Mouse (Mus musculus) heart, embryonic 15.5 days (tissue): ENCODE data around the gene Rnase2b. TPM values are rescaled to one million over a fixed set of nuclear protein-coding genes. Genes with fewer than 3 reads are reported as not detected.
A peak's percentile ranks its signal among the peaks of the same experiment; 100 is the strongest.
"Not testable (repeated sequence)": the region's sequence is repeated elsewhere in the genome, so short reads cannot be mapped to it uniquely, and the experiment has no call there.

Experiments
- ATAC-seq: fragments of 200-750 bp; cut with Nextera tagmentation; replicated peaks from 2 replicates; pipeline ENCODE4 v1.8.0; 2017; ENCODE audit warnings: low read depth, moderate TSS enrichment; ENCODE audit not compliant: insufficient number of reproducible peaks, insufficient read depth, low FRiP score
- H3K27ac ChIP-seq: fragments of 300-500 bp; sonication (generic); 2 replicates; pipeline ENCODE4 v1.5.1; 2015; ENCODE audit warnings: mild to moderate bottlenecking, inconsistent platforms
- H3K27me3 ChIP-seq: fragments of 300-500 bp; sonication (generic); 2 replicates; pipeline ENCODE4 v1.6.1; 2015; ENCODE audit warnings: inconsistent platforms
- H3K36me3 ChIP-seq: fragments of 300-500 bp; sonication (generic); 2 replicates; pipeline ENCODE4 v1.6.1; 2015; ENCODE audit warnings: mild to moderate bottlenecking, inconsistent platforms
- H3K4me1 ChIP-seq: fragments of 300-500 bp; sonication (generic); replicated peaks from 2 replicates; pipeline ENCODE4 v1.6.1; 2015; ENCODE audit warnings: inconsistent platforms
- H3K4me2 ChIP-seq: fragments of 300-500 bp; sonication (generic); 2 replicates; pipeline ENCODE4 v1.6.1; 2015; ENCODE audit warnings: inconsistent platforms, mild to moderate bottlenecking, moderate library complexity
- H3K4me3 ChIP-seq: fragments of 300-500 bp; sonication (generic); 2 replicates; pipeline ENCODE4 v1.5.1; 2015; ENCODE audit warnings: mild to moderate bottlenecking, inconsistent platforms
- H3K9ac ChIP-seq: fragments of 300-500 bp; sonication (generic); 2 replicates; pipeline ENCODE4 v1.6.1; 2015; ENCODE audit warnings: mild to moderate bottlenecking, inconsistent platforms
- H3K9me3 ChIP-seq: fragments of 300-500 bp; sonication (generic); replicated peaks from 2 replicates; pipeline ENCODE4 v1.6.1; 2016; ENCODE audit warnings: inconsistent platforms
- WGBS: fragments of 180-500 bp; shearing (Covaris S2); methylation state at CpG from one replicate; pipeline ENCODE4 v1.1.7; 2015; ENCODE audit warnings: mixed read lengths; 5-methylcytosine and 5-hydroxymethylcytosine counted together
- polyA plus RNA-seq: library from polyadenylated mRNA; unstranded; fragments of >200 nt; fragmentation: Nextera tagmentation; extraction: Ambion mirVana; gene quantifications from 2 replicates; pipeline ENCODE4 v1.2.1, GENCODE M21; 2015

The Rnase2b gene
- polyA plus RNA-seq, 1 experiment from 2014 or later, result not detected

DNA sequence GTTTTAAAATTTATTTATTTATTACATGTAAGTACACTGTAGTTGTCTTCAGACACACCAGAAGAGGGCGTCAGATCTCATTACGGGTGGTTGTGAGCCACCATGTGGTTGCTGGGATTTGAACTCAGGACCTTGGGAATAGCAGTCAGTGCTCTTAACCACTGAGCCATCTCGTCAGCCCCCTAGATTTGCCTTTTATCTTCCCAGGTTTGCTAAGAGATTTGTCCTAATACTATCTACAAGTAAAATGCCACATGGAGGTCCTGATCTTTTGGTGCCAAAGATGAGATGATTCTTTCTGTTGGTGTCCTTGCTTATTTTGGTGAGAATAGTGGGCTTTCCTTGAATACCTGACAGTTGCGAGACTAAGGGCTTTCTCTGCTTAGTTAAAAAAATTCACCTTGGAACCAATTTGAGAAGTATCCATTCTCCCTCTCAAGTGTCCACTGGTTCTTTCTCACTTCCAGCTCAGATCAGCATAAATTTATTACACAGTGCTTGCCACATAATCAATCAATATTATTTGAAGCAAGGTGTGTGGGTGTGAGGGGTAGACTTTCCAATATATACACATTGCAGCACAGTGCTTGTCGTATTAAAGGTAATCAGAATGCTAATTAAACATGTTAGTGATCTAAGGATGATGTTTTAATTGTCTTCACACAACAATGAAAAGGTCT is 5.9 kb upstream of the Rnase2b start:
- Histone ChIP-seq H3K36me3 (no peaks in the 10 kb centered on the region), H3K27me3 (no peaks in the 10 kb centered on the region), H3K9me3 (no peaks in the 10 kb centered on the region), H3K4me3 (no peak overlapping the region), H3K27ac (no peak overlapping the region), H3K4me1 (no peaks in the 10 kb centered on the region), H3K9ac (no peak overlapping the region), H3K4me2 (no peak overlapping the region)
- no peak for ATAC-seq
- WGBS, result 86% methylated on average over 5 of the region's 5 CpGs

DNA sequence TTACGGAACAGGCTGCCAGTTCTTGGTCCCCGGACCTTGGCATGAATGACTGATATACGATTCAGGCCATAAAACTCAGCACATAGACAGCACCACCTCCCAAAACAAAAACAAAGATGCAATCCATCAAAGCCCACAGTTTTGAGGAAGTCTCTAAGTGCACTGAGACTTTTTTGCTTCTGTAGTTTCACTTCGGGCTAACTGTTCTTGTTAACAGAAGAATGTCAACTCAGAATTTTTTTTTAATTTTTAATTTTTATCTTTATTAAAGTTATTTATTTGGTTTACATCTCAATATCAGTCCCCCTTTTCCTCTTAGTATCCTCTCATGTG is 5.4 kb upstream of the Rnase2b start:
- Histone ChIP-seq H3K9me3 (no peaks in the 10 kb centered on the region), H3K36me3 (no peaks in the 10 kb centered on the region), H3K4me2 (no peak overlapping the region), H3K4me3 (no peak overlapping the region), H3K4me1 (no peaks in the 10 kb centered on the region), H3K9ac (no peak overlapping the region), H3K27me3 (no peaks in the 10 kb centered on the region), H3K27ac (no peak overlapping the region)
- ATAC-seq, result no peak
- WGBS, result 69% methylated on average over 4 of the region's 4 CpGs

DNA sequence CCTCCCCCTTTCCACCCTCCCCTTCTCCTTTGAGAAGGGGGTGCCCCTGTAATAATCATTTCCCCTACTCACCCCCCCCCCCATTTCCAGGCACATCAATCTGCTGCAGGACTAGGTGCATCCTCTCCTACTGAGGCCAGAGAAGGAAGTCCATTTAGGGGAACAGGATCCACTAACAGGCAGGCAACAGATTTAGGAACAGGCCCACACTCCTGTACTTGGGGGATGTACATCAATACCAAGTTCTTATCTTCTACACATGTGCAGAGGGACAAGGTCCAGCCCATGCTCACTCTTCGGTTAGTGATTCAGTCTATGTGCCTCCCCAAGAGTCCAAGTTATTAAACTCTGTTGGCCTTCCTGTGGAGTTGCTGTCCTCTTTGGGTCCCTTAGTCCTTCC is 5.0 kb upstream of the Rnase2b start:
- Histone ChIP-seq H3K4me1 (no peaks in the 10 kb centered on the region), H3K36me3 (no peaks in the 10 kb centered on the region), H3K4me3 (no peak overlapping the region), H3K4me2 (no peak overlapping the region), H3K9ac (no peak overlapping the region), H3K27ac (no peak overlapping the region), H3K27me3 (no peaks in the 10 kb centered on the region), H3K9me3 (no peaks in the 10 kb centered on the region)
- 90% methylated on average over 1 of the region's 1 CpGs for WGBS
- no peak for ATAC-seq

DNA sequence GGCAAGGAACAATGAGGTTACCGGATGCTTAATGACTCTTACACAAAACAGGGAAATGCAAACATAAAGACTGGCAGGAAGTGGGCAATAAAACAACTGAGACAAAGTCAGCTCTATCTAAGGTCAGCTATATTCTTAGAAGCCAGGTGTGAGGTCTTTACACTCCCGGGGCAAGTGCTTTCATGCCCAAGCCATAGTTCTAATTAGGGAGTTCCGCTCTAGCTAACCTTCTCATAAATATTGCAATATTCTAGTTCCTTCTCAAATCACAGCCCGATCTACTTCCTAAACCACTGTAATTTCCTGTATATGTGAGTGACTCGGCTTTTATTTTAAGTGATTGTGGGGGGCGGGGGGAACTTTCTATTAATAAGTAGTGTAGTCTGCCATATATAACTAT is 1.3 kb downstream of the Rnase2b start:
- H3K4me2 ChIP-seq, H3K36me3 ChIP-seq, H3K9ac ChIP-seq, H3K4me3 ChIP-seq, H3K27me3 ChIP-seq, H3K27ac ChIP-seq, H3K4me1 ChIP-seq, ATAC-seq, H3K9me3 ChIP-seq: not testable (repeated sequence)
- 82% methylated on average over 6 of the region's 6 CpGs for WGBS

DNA sequence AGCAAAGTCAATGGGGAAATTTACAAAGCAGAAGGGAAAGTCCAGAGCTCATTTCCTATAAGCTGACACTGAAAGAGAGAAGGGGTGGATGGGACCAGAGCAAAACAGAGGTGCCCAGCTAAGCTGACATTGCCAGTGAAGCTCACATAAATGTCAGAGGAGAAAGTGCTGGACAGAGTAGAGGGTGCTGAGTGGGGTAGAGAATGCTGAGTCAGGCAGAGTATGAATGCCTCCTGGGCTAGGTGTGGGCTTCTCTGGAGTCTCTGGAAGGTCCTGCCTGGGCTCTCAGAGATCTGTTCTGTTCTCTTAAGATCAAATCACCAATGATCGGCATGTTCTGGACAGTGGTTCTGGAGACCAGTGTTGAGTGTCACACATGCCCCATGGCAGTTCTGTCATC is 3.4 kb downstream of the Rnase2b start:
- Histone ChIP-seq H3K36me3 (no peaks in the 10 kb centered on the region), H3K9me3 (0 out of 2 replicates have a peak, but pooled peaks cover 4% of the 10 kb centered on the region), H3K27me3 (no peaks in the 10 kb centered on the region), H3K4me2 (no peak overlapping the region), H3K4me1 (no peaks in the 10 kb centered on the region), H3K9ac (no peak overlapping the region), H3K27ac (no peak overlapping the region), H3K4me3 (no peak overlapping the region)
- 85% methylated on average over 1 of the region's 1 CpGs for WGBS
- no peak for ATAC-seq

DNA sequence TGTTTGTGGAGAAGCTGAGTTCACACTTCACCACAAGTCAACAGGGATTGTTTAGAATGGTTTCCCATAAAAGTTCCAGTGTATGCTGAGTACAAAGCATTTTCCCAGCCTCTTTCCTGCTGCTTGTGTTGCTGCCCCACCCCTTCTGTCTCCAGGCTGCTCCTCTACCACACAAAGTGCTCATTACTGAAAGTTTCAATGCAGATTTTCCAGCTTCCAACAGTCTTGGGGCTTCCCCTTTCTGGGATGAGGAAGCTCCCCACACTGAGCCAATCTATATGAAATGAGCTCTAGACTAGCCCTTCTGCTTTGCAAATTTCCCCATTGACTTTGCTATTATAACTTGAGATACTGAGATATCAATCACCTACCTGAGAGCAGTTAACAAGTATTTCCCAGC is 4.0 kb downstream of the Rnase2b start:
- Histone ChIP-seq H3K27ac (no peak overlapping the region), H3K27me3 (no peaks in the 10 kb centered on the region), H3K4me3 (no peak overlapping the region), H3K4me2 (no peak overlapping the region), H3K36me3 (no peaks in the 10 kb centered on the region), H3K9ac (no peak overlapping the region), H3K9me3 (0 out of 2 replicates have a peak, but pooled peaks cover 4% of the 10 kb centered on the region), H3K4me1 (no peaks in the 10 kb centered on the region)
- no peak for ATAC-seq

DNA sequence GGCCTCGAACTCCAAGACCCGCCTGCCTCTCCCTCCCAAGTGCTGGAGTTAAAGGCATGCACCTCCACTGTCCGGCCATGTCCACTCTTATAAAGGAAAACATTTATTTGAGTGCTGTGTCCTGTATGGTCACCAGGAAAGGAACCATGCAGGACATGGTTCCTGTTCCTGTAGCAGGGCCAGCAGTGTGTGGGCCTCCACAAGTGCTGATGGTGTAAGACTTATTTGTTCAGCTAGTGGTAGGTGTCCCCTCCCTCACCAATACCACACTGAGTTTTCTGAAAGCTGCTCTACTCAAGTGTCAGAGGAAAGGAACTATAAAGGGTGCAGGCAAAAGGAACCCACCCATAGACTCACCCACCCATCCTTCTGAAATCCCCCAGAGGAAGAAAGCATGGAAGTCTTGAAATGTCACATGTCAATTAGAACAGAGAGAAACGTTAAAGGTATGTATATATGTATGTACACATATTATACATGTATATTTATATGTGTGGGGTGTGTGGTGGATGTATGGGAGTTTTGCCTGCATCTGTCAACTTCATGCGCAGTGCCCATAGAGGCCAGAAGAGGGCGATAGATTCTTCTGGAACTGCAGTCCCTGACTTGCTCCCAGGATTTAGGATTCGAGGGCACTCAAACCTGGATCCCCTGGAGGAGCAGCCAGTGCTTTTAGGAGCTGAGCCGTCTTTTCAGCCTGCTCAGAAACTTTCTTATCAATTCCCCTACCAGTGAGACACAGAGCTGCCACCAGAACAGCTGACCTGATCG is 10.2 kb downstream of the Rnase2b start:
- not testable (repeated sequence) for H3K27ac ChIP-seq, ATAC-seq, H3K4me3 ChIP-seq, H3K9ac ChIP-seq, H3K9me3 ChIP-seq, H3K27me3 ChIP-seq, H3K4me1 ChIP-seq, H3K36me3 ChIP-seq
- WGBS, result 32% methylated on average over 9 of the region's 9 CpGs
- peak overlapping the region; percentile 37; the same call in 1 of the 2 replicates for H3K4me2 ChIP-seq

DNA sequence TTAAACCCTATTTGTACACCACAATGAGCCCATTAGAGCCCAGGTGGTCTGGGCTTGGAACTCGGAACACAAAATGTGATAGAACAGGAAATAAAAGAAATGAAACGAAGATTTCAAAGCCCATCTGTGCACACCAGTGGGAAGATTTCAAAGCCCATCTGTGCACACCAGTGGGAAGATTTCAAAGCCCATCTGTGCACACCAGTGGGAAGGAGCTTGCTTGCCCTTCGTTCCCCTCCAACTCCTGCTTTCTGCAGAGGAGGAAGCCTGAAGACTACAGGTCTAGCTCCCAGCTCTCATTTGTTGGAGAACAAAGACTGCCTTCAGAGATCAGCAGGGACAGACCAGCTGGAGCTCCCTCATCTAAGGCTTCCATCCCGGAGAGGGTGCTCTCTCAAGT is 10.9 kb downstream of the Rnase2b start:
- H3K4me1 ChIP-seq, ATAC-seq, H3K27me3 ChIP-seq, H3K27ac ChIP-seq, H3K4me3 ChIP-seq, H3K9me3 ChIP-seq, H3K9ac ChIP-seq, H3K36me3 ChIP-seq: not testable (repeated sequence)
- WGBS, result 53% methylated on average over 4 of the region's 4 CpGs
- H3K4me2 ChIP-seq, result 0 out of 2 replicates have a peak overlapping the region, but pooled peaks have one; percentile 37

DNA sequence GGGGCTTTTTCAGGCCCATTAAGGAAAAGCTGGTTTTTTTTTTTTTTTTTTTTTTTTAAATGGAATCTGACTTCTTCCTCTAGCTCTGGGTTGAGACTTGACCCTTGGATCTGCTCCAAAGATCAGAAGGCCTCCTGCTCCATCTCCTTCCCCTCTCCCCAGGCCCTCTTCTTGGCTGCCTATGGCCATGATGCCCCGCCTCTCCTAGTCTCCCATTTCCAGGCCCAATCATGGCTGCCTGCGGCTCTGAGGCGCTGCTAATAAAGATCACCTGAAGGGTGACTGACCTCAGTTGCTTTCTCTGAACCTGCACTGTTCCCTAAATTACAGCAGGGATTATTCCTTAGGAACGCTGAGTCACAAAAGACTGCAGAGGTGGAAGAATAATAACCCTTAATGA is 11.8 kb downstream of the Rnase2b start:
- ATAC-seq, result no peak
- H3K27me3 ChIP-seq, result no peaks in the 10 kb centered on the region
- 0 out of 2 replicates have a peak, but pooled peaks cover 5% of the 10 kb centered on the region for H3K4me1 ChIP-seq
- H3K4me3 ChIP-seq, result no peak overlapping the region
- 83% methylated on average over 4 of the region's 4 CpGs for WGBS
- H3K9me3 ChIP-seq, result no peaks in the 10 kb centered on the region
- H3K36me3 ChIP-seq, result no peaks in the 10 kb centered on the region
- H3K9ac ChIP-seq, result no peak overlapping the region
- H3K4me2 ChIP-seq, result no peak overlapping the region
- no peak overlapping the region for H3K27ac ChIP-seq

DNA sequence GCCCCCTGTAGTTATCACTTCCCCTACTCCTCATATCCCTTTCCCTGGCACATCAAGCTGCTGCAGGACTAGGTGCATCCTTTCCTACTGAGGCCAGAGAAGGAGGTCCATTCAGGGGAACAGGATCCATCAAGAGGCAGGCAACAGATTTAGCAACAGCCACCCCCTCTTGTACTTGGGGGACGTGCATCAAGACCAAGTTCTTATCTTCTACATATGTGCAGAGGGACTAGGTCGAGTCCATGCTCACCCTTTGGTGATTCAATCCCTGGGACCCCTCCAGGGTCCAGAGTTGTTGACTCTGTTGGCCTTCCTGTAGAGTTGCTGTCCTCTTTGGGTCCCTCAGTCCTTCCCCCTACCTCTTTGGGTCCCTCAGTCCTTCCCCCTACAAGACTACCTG is 19.0 kb downstream of the Rnase2b start:
- not testable (repeated sequence) for H3K9me3 ChIP-seq, H3K36me3 ChIP-seq, H3K4me2 ChIP-seq, H3K27me3 ChIP-seq, H3K27ac ChIP-seq, H3K4me3 ChIP-seq, ATAC-seq, H3K9ac ChIP-seq, H3K4me1 ChIP-seq
- 59% methylated on average over 2 of the region's 2 CpGs for WGBS

DNA sequence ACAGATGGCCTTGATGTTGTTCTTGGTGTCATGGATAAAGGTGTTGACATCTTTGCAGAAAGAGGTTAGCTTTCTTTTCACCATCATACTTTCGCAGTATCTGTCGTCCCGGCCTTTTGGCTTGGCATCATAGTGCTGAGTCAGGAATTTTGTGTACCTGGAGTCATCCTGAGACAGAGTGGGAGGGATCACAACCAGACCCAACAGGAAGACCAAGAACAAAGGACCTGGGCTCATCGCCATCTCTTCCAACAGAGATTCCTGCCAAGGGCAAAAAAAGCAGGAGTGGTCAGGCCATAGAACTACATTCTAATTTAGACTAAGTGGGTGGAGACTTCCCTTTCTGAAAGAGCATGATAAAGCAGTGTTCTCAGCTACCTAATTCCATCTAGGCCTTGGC is 33.6 kb downstream of the Rnase2b start:
- Histone ChIP-seq H3K27me3 (no peaks in the 10 kb centered on the region), H3K36me3 (no peaks in the 10 kb centered on the region), H3K4me3 (no peak overlapping the region), H3K27ac (no peak overlapping the region), H3K4me1 (no peaks in the 10 kb centered on the region), H3K9ac (no peak overlapping the region), H3K9me3 (no peaks in the 10 kb centered on the region), H3K4me2 (no peak overlapping the region)
- ATAC-seq, result no peak; the same call in 1 of the 2 replicates
- WGBS, result 83% methylated on average over 4 of the region's 4 CpGs
